Mouse (Mus musculus): ENCODE results near the gene Gm21992. TPM values are rescaled to one million over a fixed set of nuclear protein-coding genes. Genes with fewer than 3 reads are reported as not detected.

Gm21992 gene
- polyA plus RNA-seq, 1 experiment from 2014 or later = 29.4 TPM

DNA sequence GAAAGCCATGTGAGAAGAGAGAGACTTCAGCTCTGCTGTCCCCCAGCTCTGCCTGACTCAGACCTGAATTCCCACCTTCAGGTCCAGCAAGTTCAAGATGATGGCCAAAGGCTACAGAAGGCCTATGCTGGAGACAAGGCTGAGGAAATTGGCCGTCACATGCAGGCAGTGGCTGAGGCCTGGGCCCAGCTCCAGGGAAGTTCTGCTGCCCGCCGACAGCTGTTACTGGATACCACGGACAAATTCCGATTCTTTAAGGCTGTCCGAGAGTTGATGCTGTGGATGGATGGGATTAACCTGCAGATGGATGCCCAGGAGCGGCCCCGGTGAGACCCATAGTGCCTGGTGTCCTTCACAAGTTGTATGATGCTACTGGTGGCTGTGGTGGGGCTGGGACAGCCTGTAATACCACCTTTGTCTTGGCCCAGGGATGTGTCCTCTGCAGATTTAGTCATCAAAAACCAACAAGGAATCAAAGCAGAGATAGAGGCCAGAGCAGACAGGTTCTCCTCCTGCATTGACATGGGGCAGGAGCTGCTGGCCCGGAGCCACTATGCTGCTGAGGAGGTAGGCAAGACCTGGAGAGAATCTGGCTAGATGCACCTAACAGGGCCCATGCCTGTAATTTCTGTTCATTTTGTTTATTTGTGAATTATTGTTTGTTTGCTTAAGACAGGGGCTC lies 63.6 kb downstream of the Gm21992 start:
- Histone ChIP-seq H3K4me3 (ENCODE audit: low read length) (no peak overlapping the region), H3K9me3 (ENCODE audit: control insufficient read depth, low read length) (no peaks in the 10 kb centered on the region), H3K9ac (ENCODE audit: low read depth, low read length) (no peak overlapping the region), H3K27ac (ENCODE audit: low read length) (no peak overlapping the region), H3K4me2 (ENCODE audit: low read depth, low read length) (no peak overlapping the region), H3K4me1 (ENCODE audit: control insufficient read depth, insufficient read depth, low read length) (0 out of 2 replicates have a peak, but pooled peaks cover 2% of the 10 kb centered on the region), H3K36me3 (ENCODE audit: control insufficient read depth, insufficient read depth, low read length) (no peaks in the 10 kb centered on the region), H3K27me3 (replicated peaks; ENCODE audit: control insufficient read depth, insufficient read depth, low read length) (no peaks in the 10 kb centered on the region)
- ATAC-seq = no peak
- WGBS = 89% methylated on average over 9 of the region's 9 CpGs

DNA sequence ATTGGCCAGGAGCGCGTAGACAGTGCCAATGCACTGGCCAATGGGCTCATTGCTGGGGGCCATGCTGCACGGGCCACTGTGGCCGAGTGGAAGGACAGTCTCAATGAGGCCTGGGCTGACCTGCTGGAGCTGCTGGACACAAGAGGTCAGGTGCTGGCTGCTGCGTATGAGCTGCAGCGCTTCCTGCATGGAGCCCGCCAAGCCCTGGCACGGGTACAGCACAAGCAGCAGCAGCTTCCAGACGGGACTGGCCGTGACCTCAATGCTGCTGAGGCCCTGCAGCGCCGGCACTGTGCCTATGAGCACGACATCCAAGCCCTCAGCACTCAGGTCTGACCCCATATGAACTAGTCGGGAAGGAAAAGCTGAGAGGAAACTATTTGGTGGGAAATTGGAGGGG lies 64.8 kb downstream of the Gm21992 start:
- no peaks in the 10 kb centered on the region for H3K27me3 ChIP-seq (replicated peaks; ENCODE audit: control insufficient read depth, insufficient read depth, low read length)
- ATAC-seq = no peak
- no peaks in the 10 kb centered on the region for H3K9me3 ChIP-seq (ENCODE audit: control insufficient read depth, low read length)
- no peak overlapping the region for H3K9ac ChIP-seq (ENCODE audit: low read depth, low read length)
- 83% methylated on average over 14 of the region's 14 CpGs for WGBS
- 0 out of 2 replicates have a peak, but pooled peaks cover 2% of the 10 kb centered on the region for H3K4me1 ChIP-seq (ENCODE audit: control insufficient read depth, insufficient read depth, low read length)
- no peak overlapping the region for H3K4me2 ChIP-seq (ENCODE audit: low read depth, low read length)
- no peaks in the 10 kb centered on the region for H3K36me3 ChIP-seq (ENCODE audit: control insufficient read depth, insufficient read depth, low read length)
- no peak overlapping the region for H3K4me3 ChIP-seq (ENCODE audit: low read length)
- no peak overlapping the region for H3K27ac ChIP-seq (ENCODE audit: low read length)

DNA sequence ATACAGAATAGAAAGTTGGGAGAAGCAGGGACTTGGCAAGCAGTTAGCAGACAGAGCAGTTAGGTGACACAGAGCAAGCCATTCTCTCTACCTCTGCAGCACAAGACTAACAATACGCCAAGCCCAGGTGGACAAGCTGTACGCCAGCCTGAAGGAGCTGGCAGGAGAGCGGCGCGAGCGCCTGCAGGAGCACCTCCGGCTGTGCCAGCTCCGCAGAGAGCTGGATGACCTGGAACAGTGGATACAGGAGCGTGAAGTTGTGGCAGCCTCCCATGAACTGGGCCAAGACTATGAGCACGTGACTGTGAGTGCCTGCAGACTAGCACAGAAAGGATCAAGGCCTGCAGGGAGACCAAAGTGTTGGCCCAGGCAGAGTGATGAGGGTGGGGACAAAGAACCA lies 65.7 kb downstream of the Gm21992 start:
- Histone ChIP-seq H3K4me3 (ENCODE audit: low read length) (no peak overlapping the region), H3K4me1 (ENCODE audit: control insufficient read depth, insufficient read depth, low read length) (0 out of 2 replicates have a peak, but pooled peaks cover 2% of the 10 kb centered on the region), H3K9me3 (ENCODE audit: control insufficient read depth, low read length) (no peaks in the 10 kb centered on the region), H3K9ac (ENCODE audit: low read depth, low read length) (no peak overlapping the region), H3K27me3 (replicated peaks; ENCODE audit: control insufficient read depth, insufficient read depth, low read length) (no peaks in the 10 kb centered on the region), H3K27ac (ENCODE audit: low read length) (no peak overlapping the region), H3K4me2 (ENCODE audit: low read depth, low read length) (no peak overlapping the region), H3K36me3 (ENCODE audit: control insufficient read depth, insufficient read depth, low read length) (no peaks in the 10 kb centered on the region)
- 94% methylated on average over 10 of the region's 10 CpGs for WGBS
- no peak for ATAC-seq

DNA sequence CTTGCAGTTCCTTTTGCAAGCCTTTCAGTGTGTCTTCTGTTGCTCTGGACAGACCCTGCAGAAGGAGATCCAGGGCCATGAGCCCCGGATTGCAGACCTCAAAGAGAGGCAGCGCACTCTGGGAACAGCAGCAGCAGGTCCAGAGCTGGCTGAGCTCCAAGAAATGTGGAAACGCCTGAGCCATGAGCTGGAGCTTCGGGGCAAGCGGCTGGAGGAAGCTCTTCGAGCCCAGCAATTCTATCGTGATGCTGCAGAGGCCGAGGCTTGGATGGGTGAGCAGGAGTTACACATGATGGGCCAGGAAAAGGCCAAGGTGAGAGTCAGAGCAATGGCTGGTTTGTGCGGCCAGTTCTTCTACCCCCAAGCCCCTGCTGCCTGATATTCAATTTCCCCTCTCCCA lies 66.4 kb downstream of the Gm21992 start:
- H3K4me1 ChIP-seq (ENCODE audit: control insufficient read depth, insufficient read depth, low read length) = 0 out of 2 replicates have a peak, but pooled peaks cover 2% of the 10 kb centered on the region
- no peak overlapping the region for H3K27ac ChIP-seq (ENCODE audit: low read length)
- no peaks in the 10 kb centered on the region for H3K36me3 ChIP-seq (ENCODE audit: control insufficient read depth, insufficient read depth, low read length)
- H3K9me3 ChIP-seq (ENCODE audit: control insufficient read depth, low read length) = no peaks in the 10 kb centered on the region
- H3K4me2 ChIP-seq (ENCODE audit: low read depth, low read length) = no peak overlapping the region
- no peak overlapping the region for H3K4me3 ChIP-seq (ENCODE audit: low read length)
- ATAC-seq = no peak
- H3K27me3 ChIP-seq (replicated peaks; ENCODE audit: control insufficient read depth, insufficient read depth, low read length) = no peaks in the 10 kb centered on the region
- no peak overlapping the region for H3K9ac ChIP-seq (ENCODE audit: low read depth, low read length)
- WGBS = 60% methylated on average over 9 of the region's 9 CpGs

DNA sequence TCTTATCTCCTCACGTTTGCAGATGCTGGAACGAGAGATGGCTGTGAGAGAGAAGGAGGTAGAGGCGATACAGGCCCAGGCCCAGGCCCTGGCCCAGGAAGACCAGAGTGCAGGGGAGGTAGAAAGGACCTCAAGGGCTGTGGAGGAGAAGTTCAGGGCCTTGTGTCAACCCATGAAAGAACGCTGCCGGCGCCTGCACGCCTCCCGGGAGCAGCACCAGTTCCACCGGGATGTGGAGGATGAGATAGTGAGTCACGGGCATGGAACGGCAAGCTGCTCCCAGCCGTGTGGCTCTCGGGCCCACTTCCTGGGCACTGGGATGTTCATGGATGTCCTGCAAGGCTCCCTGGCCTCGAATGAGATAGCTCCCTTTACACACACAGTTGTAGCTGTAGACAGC lies 67.4 kb downstream of the Gm21992 start:
- H3K4me2 ChIP-seq (ENCODE audit: low read depth, low read length) = no peak overlapping the region
- no peaks in the 10 kb centered on the region for H3K27me3 ChIP-seq (replicated peaks; ENCODE audit: control insufficient read depth, insufficient read depth, low read length)
- WGBS = 79% methylated on average over 14 of the region's 14 CpGs
- no peaks in the 10 kb centered on the region for H3K36me3 ChIP-seq (ENCODE audit: control insufficient read depth, insufficient read depth, low read length)
- H3K4me3 ChIP-seq (ENCODE audit: low read length) = no peak overlapping the region
- H3K27ac ChIP-seq (ENCODE audit: low read length) = no peak overlapping the region
- no peak overlapping the region for H3K9ac ChIP-seq (ENCODE audit: low read depth, low read length)
- 0 out of 2 replicates have a peak, but pooled peaks cover 2% of the 10 kb centered on the region for H3K4me1 ChIP-seq (ENCODE audit: control insufficient read depth, insufficient read depth, low read length)
- H3K9me3 ChIP-seq (ENCODE audit: control insufficient read depth, low read length) = no peaks in the 10 kb centered on the region
- ATAC-seq = no peak

DNA sequence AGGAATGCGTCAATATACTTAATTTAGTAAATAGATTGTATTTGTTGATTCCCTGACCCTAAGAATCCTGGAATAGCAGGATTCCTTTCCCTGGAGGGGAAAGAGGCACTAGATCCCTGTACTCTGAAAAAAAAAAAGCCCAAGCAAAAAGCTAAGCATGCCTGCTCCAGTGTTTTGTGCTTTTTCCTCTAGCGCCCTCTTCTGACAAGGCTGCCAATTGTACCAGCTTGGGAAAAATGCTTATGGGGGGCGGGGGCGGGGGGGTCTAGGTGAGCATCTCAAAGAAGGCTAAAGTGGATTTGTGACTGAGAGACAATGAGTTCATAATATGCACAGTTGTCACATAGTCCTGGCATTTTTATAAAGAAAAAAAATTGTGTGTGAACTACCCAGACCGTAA lies 67.9 kb downstream of the Gm21992 start:
- Histone ChIP-seq H3K4me2 (ENCODE audit: low read depth, low read length) (no peak overlapping the region), H3K27ac (ENCODE audit: low read length) (no peak overlapping the region), H3K9me3 (ENCODE audit: control insufficient read depth, low read length) (no peaks in the 10 kb centered on the region), H3K4me3 (ENCODE audit: low read length) (no peak overlapping the region), H3K4me1 (ENCODE audit: control insufficient read depth, insufficient read depth, low read length) (0 out of 2 replicates have a peak, but pooled peaks cover 2% of the 10 kb centered on the region), H3K36me3 (ENCODE audit: control insufficient read depth, insufficient read depth, low read length) (no peaks in the 10 kb centered on the region), H3K27me3 (replicated peaks; ENCODE audit: control insufficient read depth, insufficient read depth, low read length) (no peaks in the 10 kb centered on the region), H3K9ac (ENCODE audit: low read depth, low read length) (no peak overlapping the region)
- WGBS = 39% methylated on average over 5 of the region's 5 CpGs
- ATAC-seq = no peak

DNA sequence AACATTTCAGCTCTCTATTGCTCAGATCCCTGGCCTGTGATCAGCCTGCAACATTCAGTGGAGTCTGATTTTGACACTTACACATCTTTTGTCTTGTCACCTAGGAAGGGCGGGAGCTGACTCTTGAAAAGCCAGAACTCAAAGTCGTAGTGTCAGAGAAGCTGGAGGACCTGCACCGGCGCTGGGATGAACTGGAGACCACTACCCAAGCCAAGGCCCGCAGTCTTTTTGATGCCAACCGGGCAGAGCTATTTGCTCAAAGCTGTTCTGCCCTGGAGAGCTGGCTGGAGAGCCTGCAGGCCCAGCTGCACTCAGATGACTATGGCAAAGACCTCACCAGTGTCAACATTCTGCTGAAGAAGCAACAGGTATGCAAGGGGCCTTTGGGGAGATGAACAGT lies 69.2 kb downstream of the Gm21992 start:
- no peak overlapping the region for H3K9ac ChIP-seq (ENCODE audit: low read depth, low read length)
- ATAC-seq = no peak
- no peak overlapping the region for H3K27ac ChIP-seq (ENCODE audit: low read length)
- H3K36me3 ChIP-seq (ENCODE audit: control insufficient read depth, insufficient read depth, low read length) = no peaks in the 10 kb centered on the region
- WGBS = 92% methylated on average over 6 of the region's 6 CpGs
- H3K4me1 ChIP-seq (ENCODE audit: control insufficient read depth, insufficient read depth, low read length) = 0 out of 2 replicates have a peak, but pooled peaks cover 2% of the 10 kb centered on the region
- no peaks in the 10 kb centered on the region for H3K27me3 ChIP-seq (replicated peaks; ENCODE audit: control insufficient read depth, insufficient read depth, low read length)
- no peak overlapping the region for H3K4me3 ChIP-seq (ENCODE audit: low read length)
- H3K9me3 ChIP-seq (ENCODE audit: control insufficient read depth, low read length) = no peaks in the 10 kb centered on the region
- no peak overlapping the region for H3K4me2 ChIP-seq (ENCODE audit: low read depth, low read length)

DNA sequence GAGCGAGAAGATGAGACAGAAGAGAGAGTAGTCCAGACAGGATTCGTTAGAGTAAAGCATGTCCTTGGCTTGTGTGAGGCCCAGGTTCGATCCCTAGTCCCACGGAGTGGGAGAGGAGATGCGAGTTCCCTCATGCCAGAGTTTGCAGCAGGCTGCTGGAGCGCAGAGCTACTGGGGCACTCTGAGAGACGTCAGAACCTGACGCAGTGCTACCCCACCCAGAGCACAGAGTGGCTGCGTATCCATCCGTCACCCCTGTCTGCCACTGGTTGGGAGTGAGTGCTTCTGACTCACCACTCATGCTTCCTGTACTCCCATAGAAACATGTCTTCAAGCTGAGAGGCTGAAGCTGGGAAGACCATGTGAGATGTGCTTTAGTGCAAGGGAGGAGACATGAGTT lies 69.9 kb downstream of the Gm21992 start:
- no peaks in the 10 kb centered on the region for H3K36me3 ChIP-seq (ENCODE audit: control insufficient read depth, insufficient read depth, low read length)
- no peak overlapping the region for H3K4me2 ChIP-seq (ENCODE audit: low read depth, low read length)
- 0 out of 2 replicates have a peak, but pooled peaks cover 2% of the 10 kb centered on the region for H3K4me1 ChIP-seq (ENCODE audit: control insufficient read depth, insufficient read depth, low read length)
- 76% methylated on average over 10 of the region's 10 CpGs for WGBS
- H3K4me3 ChIP-seq (ENCODE audit: low read length) = no peak overlapping the region
- no peaks in the 10 kb centered on the region for H3K27me3 ChIP-seq (replicated peaks; ENCODE audit: control insufficient read depth, insufficient read depth, low read length)
- no peaks in the 10 kb centered on the region for H3K9me3 ChIP-seq (ENCODE audit: control insufficient read depth, low read length)
- no peak overlapping the region for H3K27ac ChIP-seq (ENCODE audit: low read length)
- H3K9ac ChIP-seq (ENCODE audit: low read depth, low read length) = no peak overlapping the region
- no peak for ATAC-seq

DNA sequence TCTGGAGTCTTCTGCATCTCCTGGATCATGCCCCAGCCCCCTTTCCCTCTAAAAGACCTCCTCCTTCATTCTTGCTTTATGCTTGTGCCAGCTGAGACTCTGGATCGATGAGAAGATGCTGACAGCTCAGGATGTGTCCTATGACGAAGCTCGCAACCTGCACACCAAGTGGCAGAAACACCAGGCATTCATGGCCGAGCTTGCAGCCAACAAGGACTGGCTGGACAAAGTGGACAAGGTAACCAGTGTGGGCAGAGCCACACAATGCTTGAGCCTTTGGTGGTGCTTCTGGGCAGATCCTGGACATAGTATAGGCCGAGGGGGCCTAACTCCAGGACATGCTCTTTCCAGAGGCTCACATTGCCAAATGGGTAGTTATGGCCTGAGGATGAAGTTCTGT lies 71.7 kb downstream of the Gm21992 start:
- no peak overlapping the region for H3K27ac ChIP-seq (ENCODE audit: low read length)
- H3K36me3 ChIP-seq (ENCODE audit: control insufficient read depth, insufficient read depth, low read length) = no peaks in the 10 kb centered on the region
- H3K9ac ChIP-seq (ENCODE audit: low read depth, low read length) = no peak overlapping the region
- no peaks in the 10 kb centered on the region for H3K27me3 ChIP-seq (replicated peaks; ENCODE audit: control insufficient read depth, insufficient read depth, low read length)
- no peak for ATAC-seq
- H3K4me1 ChIP-seq (ENCODE audit: control insufficient read depth, insufficient read depth, low read length) = no peaks in the 10 kb centered on the region
- 92% methylated on average over 5 of the region's 5 CpGs for WGBS
- H3K4me3 ChIP-seq (ENCODE audit: low read length) = no peak overlapping the region
- no peak overlapping the region for H3K4me2 ChIP-seq (ENCODE audit: low read depth, low read length)
- H3K9me3 ChIP-seq (ENCODE audit: control insufficient read depth, low read length) = no peaks in the 10 kb centered on the region

DNA sequence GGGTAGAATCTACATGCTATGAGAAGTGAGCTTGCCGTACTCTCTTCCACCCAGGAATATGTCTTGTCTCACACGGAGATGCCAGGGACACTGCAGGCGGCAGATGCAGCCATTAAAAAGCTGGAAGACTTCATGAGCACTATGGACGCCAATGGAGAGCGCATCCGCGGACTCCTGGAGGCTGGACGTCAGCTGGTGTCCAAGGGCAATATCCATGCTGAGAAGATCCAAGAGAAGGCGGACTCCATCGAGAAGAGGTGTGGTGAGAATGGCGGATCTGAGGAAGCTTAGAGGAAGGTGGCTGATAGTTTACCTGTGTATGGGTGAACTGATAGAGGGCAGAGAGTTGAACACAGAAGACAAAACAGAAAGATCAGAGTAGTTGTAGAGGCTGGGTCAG lies 72.4 kb downstream of the Gm21992 start:
- ATAC-seq = no peak
- Histone ChIP-seq H3K9me3 (ENCODE audit: control insufficient read depth, low read length) (no peaks in the 10 kb centered on the region), H3K9ac (ENCODE audit: low read depth, low read length) (no peak overlapping the region), H3K4me1 (ENCODE audit: control insufficient read depth, insufficient read depth, low read length) (no peaks in the 10 kb centered on the region), H3K4me2 (ENCODE audit: low read depth, low read length) (no peak overlapping the region), H3K27me3 (replicated peaks; ENCODE audit: control insufficient read depth, insufficient read depth, low read length) (no peaks in the 10 kb centered on the region), H3K4me3 (ENCODE audit: low read length) (no peak overlapping the region), H3K36me3 (ENCODE audit: control insufficient read depth, insufficient read depth, low read length) (no peaks in the 10 kb centered on the region), H3K27ac (ENCODE audit: low read length) (no peak overlapping the region)
- 92% methylated on average over 11 of the region's 11 CpGs for WGBS
